Mouse (Mus musculus): ENCODE measurements around the gene Cdr2.

DNA sequence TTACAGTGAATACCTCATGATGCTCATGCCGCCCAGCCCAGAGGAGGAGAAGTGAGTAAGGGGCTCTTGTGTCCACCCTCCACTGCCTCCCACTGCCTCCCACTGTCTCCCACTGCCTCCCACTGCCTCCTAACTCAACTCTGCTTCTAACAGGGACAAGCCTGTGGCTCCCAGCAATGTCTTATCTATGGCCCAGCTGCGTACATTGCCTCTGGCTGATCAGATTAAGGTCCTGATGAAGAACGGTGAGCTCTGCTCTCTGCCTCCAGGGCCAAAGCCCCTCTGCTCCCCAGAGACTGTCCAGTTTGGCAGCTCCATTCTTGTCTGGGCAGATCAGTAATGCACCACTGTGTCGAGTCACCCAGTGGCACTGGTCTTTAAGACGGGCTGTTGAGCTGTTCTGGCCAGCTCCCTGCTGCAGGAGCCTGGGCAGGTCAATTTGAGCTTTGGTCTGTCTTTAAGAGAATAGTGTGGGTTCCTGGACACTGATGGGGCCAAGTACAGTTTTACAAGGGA lies 48.4 kb downstream of the Cdr2 start:
- TF ChIP-seq JUND (IDR thresholded peaks at IDR 0.05; ENCODE audit: low read depth, low read length) (no peak), MAX (IDR thresholded peaks at IDR 0.05; ENCODE audit: low read length) (no peak)
